Mouse (Mus musculus): ENCODE results near the gene Psmd1. TPM values are rescaled to one million over a fixed set of nuclear protein-coding genes. Genes with fewer than 3 reads are reported as not detected.
A peak's percentile ranks its signal among the peaks of the same experiment; 100 is the strongest.

The Psmd1 gene
- polyA plus RNA-seq, 1 experiment from 2014 or later: 222 TPM

DNA sequence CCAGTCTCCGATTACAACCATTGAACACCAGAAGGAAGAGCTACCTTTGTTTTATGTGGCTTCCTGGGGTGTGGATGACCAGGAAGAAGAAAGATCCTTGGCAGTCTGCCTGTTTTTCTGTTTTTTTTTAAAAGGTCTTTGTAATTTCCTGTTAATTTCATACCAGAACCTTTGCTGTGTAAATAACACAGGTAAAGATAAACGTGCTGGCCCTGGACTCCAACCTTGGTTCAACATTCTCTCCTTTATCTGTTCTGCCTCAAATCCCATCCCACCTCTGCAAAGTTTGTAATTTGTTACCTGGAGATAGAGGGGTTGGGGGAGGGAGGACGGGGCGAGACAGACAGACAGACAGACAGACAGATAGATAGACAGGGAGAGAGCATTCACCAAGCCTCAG lies 24.1 kb upstream of the Psmd1 start:
- Histone ChIP-seq H3K4me2 (ENCODE audit: low read depth, severe bottlenecking) (no peak overlapping the region), H3K36me3 (ENCODE audit: control insufficient read depth, insufficient read depth, low read length) (no peaks in the 10 kb centered on the region), H3K9ac (ENCODE audit: low read length) (no peak overlapping the region), H3K4me1 (ENCODE audit: control insufficient read depth, insufficient read depth, low read length) (no peaks in the 10 kb centered on the region), H3K9me3 (ENCODE audit: control insufficient read depth, low read length) (no peaks in the 10 kb centered on the region), H3K27me3 (ENCODE audit: control insufficient read depth, insufficient read depth, low read length) (peaks cover 10% of the 10 kb centered on the region), H3K4me3 (ENCODE audit: low read depth, low read length) (no peak overlapping the region), H3K27ac (replicated peaks; ENCODE audit: low read depth, low read length) (no peak overlapping the region)
- ATAC-seq (ENCODE audit: insufficient number of reproducible peaks, low FRiP score, low TSS enrichment, low read depth): no peak
- WGBS: 73% methylated on average over 4 of the region's 4 CpGs
- DNase-seq (ENCODE audit: low spot score): no peak

DNA sequence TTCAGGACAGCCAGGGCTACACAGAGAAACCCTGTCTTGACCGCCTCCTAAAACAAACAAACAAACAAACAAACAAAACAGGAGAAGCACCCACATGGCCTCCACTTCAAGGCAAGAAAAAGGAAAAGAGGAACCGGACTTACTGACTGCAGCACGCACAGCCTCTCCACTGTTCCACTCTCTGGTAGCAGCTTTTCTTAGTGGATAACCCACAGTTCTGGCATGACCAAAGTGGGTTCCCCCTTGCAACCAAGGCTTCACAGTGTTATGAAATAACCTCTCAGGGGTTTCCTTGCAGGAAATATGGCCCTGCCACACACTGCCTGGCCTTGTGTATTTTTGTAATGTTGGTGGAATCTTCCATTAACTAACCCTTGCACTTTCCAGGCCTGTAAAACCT lies 23.4 kb upstream of the Psmd1 start:
- peaks cover 17% of the 10 kb centered on the region for H3K27me3 ChIP-seq (ENCODE audit: control insufficient read depth, insufficient read depth, low read length)
- no peak overlapping the region for H3K9ac ChIP-seq (ENCODE audit: low read length)
- H3K4me2 ChIP-seq (ENCODE audit: low read depth, severe bottlenecking): no peak overlapping the region
- no peaks in the 10 kb centered on the region for H3K36me3 ChIP-seq (ENCODE audit: control insufficient read depth, insufficient read depth, low read length)
- H3K9me3 ChIP-seq (ENCODE audit: control insufficient read depth, low read length): no peaks in the 10 kb centered on the region
- WGBS: 88% methylated on average over 3 of the region's 3 CpGs
- no peaks in the 10 kb centered on the region for H3K4me1 ChIP-seq (ENCODE audit: control insufficient read depth, insufficient read depth, low read length)
- H3K4me3 ChIP-seq (ENCODE audit: low read depth, low read length): no peak overlapping the region
- DNase-seq (ENCODE audit: low spot score): no peak
- ATAC-seq (ENCODE audit: insufficient number of reproducible peaks, low FRiP score, low TSS enrichment, low read depth): no peak
- H3K27ac ChIP-seq (replicated peaks; ENCODE audit: low read depth, low read length): no peak overlapping the region

GRCm38 (mm10) chr1:86045056-86045455 lies 19.1 kb upstream of the Psmd1 start:
- WGBS: 54% methylated on average over 4 of the region's 4 CpGs
- Histone ChIP-seq H3K4me1 (ENCODE audit: control insufficient read depth, insufficient read depth, low read length) (peaks cover 5% of the 10 kb centered on the region; the same call in 1 of the 2 replicates), H3K27ac (replicated peaks; ENCODE audit: low read depth, low read length) (no peak overlapping the region), H3K9ac (ENCODE audit: low read length) (no peak overlapping the region), H3K27me3 (ENCODE audit: control insufficient read depth, insufficient read depth, low read length) (peaks cover 37% of the 10 kb centered on the region), H3K4me2 (ENCODE audit: low read depth, severe bottlenecking) (no peak overlapping the region), H3K9me3 (ENCODE audit: control insufficient read depth, low read length) (no peaks in the 10 kb centered on the region), H3K4me3 (ENCODE audit: low read depth, low read length) (no peak overlapping the region), H3K36me3 (ENCODE audit: control insufficient read depth, insufficient read depth, low read length) (no peaks in the 10 kb centered on the region)
- no peak for DNase-seq (ENCODE audit: low spot score)
- no peak for ATAC-seq (ENCODE audit: insufficient number of reproducible peaks, low FRiP score, low TSS enrichment, low read depth)

GRCm38 (mm10) chr1:86045848-86046805 lies 18.1 kb upstream of the Psmd1 start, which contains the start of gene 2810459M11Rik:
Gene 2810459M11Rik (plus strand): TSS chr1:86045863.
- Histone ChIP-seq H3K4me3 (ENCODE audit: low read depth, low read length) (peak within 1 kb of the TSS; percentile 47), H3K9ac (ENCODE audit: low read length) (peak within 1 kb of the TSS; percentile 52), H3K36me3 (ENCODE audit: control insufficient read depth, insufficient read depth, low read length) (no peaks in the 10 kb centered on the region), H3K4me1 (ENCODE audit: control insufficient read depth, insufficient read depth, low read length) (peaks cover 5% of the 10 kb centered on the region; the same call in 1 of the 2 replicates), H3K9me3 (ENCODE audit: control insufficient read depth, low read length) (no peaks in the 10 kb centered on the region), H3K27ac (replicated peaks; ENCODE audit: low read depth, low read length) (no peak within 1 kb of the TSS), H3K27me3 (ENCODE audit: control insufficient read depth, insufficient read depth, low read length) (peaks cover 37% of the 10 kb centered on the region), H3K4me2 (ENCODE audit: low read depth, severe bottlenecking) (peak within 1 kb of the TSS; percentile 97)
- WGBS: under 1% methylated on average over 101 of the region's 110 CpGs
- DNase-seq (ENCODE audit: low spot score): peak; percentile 66
- ATAC-seq (ENCODE audit: insufficient number of reproducible peaks, low FRiP score, low TSS enrichment, low read depth): peak; percentile 77

GRCm38 (mm10) chr1:86046833-86047563 lies 17.2 kb upstream of the Psmd1 start:
- no peaks in the 10 kb centered on the region for H3K36me3 ChIP-seq (ENCODE audit: control insufficient read depth, insufficient read depth, low read length)
- no peak overlapping the region; the same call in 1 of the 2 replicates for H3K4me3 ChIP-seq (ENCODE audit: low read depth, low read length)
- H3K4me2 ChIP-seq (ENCODE audit: low read depth, severe bottlenecking): peak overlapping the region; percentile 97
- H3K27ac ChIP-seq (replicated peaks; ENCODE audit: low read depth, low read length): no peak overlapping the region
- peaks cover 5% of the 10 kb centered on the region; the same call in 1 of the 2 replicates for H3K4me1 ChIP-seq (ENCODE audit: control insufficient read depth, insufficient read depth, low read length)
- ATAC-seq (ENCODE audit: insufficient number of reproducible peaks, low FRiP score, low TSS enrichment, low read depth): no peak
- DNase-seq (ENCODE audit: low spot score): peak; percentile 31
- H3K27me3 ChIP-seq (ENCODE audit: control insufficient read depth, insufficient read depth, low read length): peaks cover 37% of the 10 kb centered on the region
- 5% methylated on average over 24 of the region's 24 CpGs for WGBS
- no peaks in the 10 kb centered on the region for H3K9me3 ChIP-seq (ENCODE audit: control insufficient read depth, low read length)
- no peak overlapping the region for H3K9ac ChIP-seq (ENCODE audit: low read length)

DNA sequence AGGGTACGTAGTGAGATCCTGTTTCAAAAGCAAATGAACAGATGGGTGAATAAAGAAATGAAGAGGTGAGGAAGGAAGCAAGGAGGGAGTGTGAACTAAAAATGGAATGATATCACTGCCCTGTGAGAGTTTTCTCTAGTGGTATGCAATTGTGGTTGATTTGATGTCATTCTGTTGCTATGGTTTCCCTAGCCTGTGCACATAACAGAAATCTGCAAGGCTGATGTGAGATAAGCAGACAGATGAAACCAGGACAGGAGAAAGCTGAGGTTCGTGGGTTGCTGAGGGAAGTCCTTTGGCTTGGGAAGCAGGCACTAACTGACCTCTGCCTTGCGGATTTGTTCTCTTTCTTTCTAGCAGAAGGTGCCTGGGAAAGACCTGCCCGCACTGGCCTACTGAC lies 16.0 kb upstream of the Psmd1 start:
- H3K9me3 ChIP-seq (ENCODE audit: control insufficient read depth, low read length): no peaks in the 10 kb centered on the region
- H3K27ac ChIP-seq (replicated peaks; ENCODE audit: low read depth, low read length): no peak overlapping the region
- H3K9ac ChIP-seq (ENCODE audit: low read length): no peak overlapping the region
- DNase-seq (ENCODE audit: low spot score) (no peak), ATAC-seq (ENCODE audit: insufficient number of reproducible peaks, low FRiP score, low TSS enrichment, low read depth) (no peak)
- H3K4me3 ChIP-seq (ENCODE audit: low read depth, low read length): no peak overlapping the region
- peaks cover 37% of the 10 kb centered on the region for H3K27me3 ChIP-seq (ENCODE audit: control insufficient read depth, insufficient read depth, low read length)
- no peaks in the 10 kb centered on the region for H3K36me3 ChIP-seq (ENCODE audit: control insufficient read depth, insufficient read depth, low read length)
- H3K4me1 ChIP-seq (ENCODE audit: control insufficient read depth, insufficient read depth, low read length): peaks cover 5% of the 10 kb centered on the region; the same call in 1 of the 2 replicates
- 82% methylated on average over 4 of the region's 4 CpGs for WGBS
- H3K4me2 ChIP-seq (ENCODE audit: low read depth, severe bottlenecking): no peak overlapping the region

DNA sequence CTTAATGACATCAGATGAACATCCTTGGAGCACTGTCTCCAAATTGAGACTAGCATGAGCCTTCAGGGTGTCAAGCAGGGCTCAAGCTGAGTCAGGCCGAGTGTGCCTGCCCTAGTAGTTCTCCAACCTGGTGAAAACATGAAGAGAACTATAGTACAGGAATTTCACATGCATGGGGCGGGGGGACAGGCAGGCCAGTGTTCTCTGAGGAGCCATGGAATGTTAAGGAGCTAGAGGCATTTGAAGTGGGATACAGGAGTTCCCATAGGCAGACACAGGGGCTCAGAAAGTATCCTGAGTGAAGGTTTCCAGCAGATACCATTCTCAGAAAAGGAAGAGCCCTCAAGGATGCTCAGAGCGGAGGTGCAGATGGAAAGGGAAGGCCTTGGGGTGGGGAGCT lies 15.4 kb upstream of the Psmd1 start:
- Histone ChIP-seq H3K4me2 (ENCODE audit: low read depth, severe bottlenecking) (no peak overlapping the region), H3K9me3 (ENCODE audit: control insufficient read depth, low read length) (no peaks in the 10 kb centered on the region), H3K36me3 (ENCODE audit: control insufficient read depth, insufficient read depth, low read length) (no peaks in the 10 kb centered on the region), H3K4me3 (ENCODE audit: low read depth, low read length) (no peak overlapping the region), H3K4me1 (ENCODE audit: control insufficient read depth, insufficient read depth, low read length) (peaks cover 5% of the 10 kb centered on the region; the same call in 1 of the 2 replicates), H3K27ac (replicated peaks; ENCODE audit: low read depth, low read length) (no peak overlapping the region), H3K9ac (ENCODE audit: low read length) (no peak overlapping the region), H3K27me3 (ENCODE audit: control insufficient read depth, insufficient read depth, low read length) (peaks cover 37% of the 10 kb centered on the region)
- WGBS: 77% methylated on average over 3 of the region's 3 CpGs
- no peak for ATAC-seq (ENCODE audit: insufficient number of reproducible peaks, low FRiP score, low TSS enrichment, low read depth)
- DNase-seq (ENCODE audit: low spot score): no peak

DNA sequence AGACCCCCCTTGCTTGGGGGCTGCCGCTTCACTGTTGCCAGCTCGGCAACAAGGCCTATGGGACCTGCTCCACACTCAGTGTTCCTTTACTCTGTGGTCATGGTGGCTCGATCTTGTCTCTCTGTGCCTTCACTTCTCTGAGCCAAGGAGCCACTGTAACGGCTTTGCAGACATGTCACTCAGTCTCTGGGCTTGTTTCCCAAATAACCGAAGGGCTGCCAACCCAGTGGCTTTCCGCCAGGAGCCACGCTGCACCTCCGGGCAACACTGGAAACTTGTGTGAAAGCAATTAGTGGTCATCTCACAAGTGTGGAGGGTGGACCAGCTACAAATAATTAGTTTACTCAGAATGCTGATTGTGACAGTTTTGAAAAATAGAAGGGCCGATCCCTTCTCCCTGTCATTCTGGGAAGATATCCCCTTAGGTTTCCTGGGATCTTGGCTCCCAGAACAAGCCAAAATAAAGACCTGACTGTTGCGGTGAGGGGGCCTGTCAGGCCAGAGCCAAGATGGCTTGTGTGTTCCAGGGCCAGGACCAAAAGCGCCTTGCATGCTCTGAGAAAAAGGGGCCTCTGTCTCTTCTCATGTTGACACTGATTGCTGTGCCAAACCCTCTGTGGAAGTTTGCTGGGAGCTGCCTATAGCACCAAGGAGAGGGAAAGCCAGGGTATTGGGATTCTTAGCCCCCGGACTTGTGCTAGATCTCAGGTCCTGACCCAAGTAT lies 10.8 kb upstream of the Psmd1 start:
- Histone ChIP-seq H3K9ac (ENCODE audit: low read length) (no peak overlapping the region), H3K4me1 (ENCODE audit: control insufficient read depth, insufficient read depth, low read length) (no peaks in the 10 kb centered on the region), H3K9me3 (ENCODE audit: control insufficient read depth, low read length) (no peaks in the 10 kb centered on the region), H3K36me3 (ENCODE audit: control insufficient read depth, insufficient read depth, low read length) (no peaks in the 10 kb centered on the region), H3K4me3 (ENCODE audit: low read depth, low read length) (no peak overlapping the region), H3K27ac (replicated peaks; ENCODE audit: low read depth, low read length) (no peak overlapping the region), H3K4me2 (ENCODE audit: low read depth, severe bottlenecking) (no peak overlapping the region), H3K27me3 (ENCODE audit: control insufficient read depth, insufficient read depth, low read length) (no peaks in the 10 kb centered on the region; the same call in 1 of the 2 replicates)
- WGBS: 87% methylated on average over 12 of the region's 12 CpGs
- DNase-seq (ENCODE audit: low spot score) (no peak), ATAC-seq (ENCODE audit: insufficient number of reproducible peaks, low FRiP score, low TSS enrichment, low read depth) (no peak)
